Mouse (Mus musculus) c-Kit-positive CD71-positive TER-119-negative erythroid progenitor cells, embryonic 14.5 days (primary cell): Measurements from ENCODE around the gene Med12.
A peak's percentile ranks its signal among the peaks of the same experiment; 100 is the strongest.

Source experiments
- DNase-seq: peaks from one replicate; pipeline ENCODE4 v3.0.0-alpha.2; 2013; ENCODE audit warnings: low read depth

The Med12 gene

DNA sequence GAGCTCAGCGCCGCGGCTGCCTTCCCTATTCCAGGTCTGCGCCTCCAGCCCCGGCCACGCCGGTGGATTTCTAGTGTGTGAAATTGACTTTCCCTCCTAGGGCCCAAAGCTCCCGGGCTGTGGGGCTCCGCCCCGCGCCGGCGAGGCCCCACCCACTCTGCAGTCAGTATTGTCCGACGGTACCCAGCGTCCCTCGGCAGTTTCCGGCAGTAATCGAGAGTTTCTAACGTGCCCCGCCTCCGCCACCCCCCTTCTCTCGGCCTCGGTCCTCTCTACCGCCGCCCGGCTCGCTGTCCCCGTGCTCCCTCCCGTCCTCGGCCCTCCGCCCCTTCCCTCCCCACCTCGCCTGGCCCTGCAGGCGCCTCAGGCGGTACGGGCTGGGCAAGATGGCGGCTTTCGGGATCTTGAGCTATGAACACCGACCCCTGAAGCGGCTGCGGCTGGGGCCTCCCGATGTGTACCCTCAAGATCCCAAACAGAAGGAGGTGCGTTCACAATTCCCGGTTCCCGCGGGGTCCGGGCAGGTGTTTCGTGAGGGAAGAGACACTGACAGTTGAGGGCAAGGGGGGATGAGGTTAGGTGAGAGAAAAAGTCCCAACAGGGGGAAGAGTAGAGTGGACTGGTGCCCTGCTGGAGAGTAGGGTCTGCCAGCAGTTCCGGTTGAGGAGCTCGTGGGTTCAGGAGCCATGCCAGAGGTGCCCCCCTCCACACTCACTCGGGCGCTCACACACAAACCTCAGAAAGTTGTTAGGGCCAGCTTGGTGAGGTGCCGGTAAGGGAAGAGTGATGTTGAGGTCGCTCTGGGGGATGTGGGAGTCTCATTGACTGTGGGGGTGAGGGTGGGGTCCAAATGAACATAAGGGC lies at the start of gene Med12:
Med12 (plus strand) TSS at position 156 of the 864 bp plus-strand sequence.
- peak; percentile 79 for DNase-seq

DNA sequence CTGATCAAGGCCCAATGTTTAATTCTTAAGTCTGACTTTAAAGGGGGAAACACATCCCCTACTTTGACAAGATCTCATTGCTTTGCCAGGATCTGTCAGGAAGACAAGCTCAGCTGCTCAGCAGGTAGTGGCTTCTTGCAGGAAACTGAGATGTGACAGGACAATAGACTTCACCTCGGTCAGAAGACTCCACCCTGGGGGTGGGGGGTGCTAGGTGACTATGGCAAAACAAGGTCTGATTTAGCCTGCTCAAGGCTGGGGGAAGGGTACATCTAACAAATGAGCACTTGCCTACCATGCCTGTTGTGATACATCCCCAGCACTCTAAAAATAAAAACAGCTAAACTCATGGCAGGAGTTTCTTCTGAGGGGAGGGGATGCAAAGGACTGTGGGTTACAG lies 28.8 kb upstream of the Med12 start:
- no peak for DNase-seq

DNA sequence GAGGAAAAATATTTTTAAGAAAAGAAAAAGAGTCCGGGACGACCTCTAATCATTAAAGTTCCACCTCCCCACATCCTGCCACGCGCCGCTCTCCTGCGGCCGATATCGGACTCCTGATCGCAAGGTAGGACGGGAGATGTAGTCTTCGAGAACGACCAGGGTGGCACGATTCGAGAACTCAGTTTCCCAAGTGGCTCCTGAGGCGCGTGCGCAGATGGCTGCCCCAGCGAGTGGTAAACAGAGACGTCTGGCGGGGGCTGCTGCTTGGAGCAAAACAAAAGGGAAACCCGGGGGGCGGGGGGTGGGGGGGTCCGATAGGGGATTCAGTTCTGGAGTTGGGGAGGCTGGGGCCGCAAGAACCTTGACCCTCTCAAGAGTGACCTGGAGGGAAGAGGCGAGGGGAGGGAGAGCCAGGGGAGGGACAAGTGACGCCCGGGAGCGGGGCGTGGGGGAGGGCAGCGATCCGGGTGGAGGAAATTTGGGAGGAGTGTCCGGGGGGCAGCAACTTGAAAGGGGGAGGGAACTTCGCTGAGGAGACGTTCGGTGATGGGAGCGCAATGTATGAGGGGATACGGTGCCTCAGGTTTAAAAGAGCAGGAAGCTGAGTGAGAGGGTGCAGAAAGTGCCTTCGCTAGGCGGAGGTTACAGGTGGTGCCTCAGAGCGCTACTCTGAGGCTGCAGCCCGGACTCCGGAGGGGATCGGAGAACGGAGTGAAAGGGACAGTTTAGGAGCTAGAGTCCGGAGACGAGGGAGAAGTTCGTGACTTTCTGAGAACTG lies 19.7 kb upstream of the Med12 start, which contains the start of gene Foxo4:
Foxo4 (plus strand) TSS at position 577 of the 778 bp plus-strand sequence.
- DNase-seq, result peak; percentile 83

DNA sequence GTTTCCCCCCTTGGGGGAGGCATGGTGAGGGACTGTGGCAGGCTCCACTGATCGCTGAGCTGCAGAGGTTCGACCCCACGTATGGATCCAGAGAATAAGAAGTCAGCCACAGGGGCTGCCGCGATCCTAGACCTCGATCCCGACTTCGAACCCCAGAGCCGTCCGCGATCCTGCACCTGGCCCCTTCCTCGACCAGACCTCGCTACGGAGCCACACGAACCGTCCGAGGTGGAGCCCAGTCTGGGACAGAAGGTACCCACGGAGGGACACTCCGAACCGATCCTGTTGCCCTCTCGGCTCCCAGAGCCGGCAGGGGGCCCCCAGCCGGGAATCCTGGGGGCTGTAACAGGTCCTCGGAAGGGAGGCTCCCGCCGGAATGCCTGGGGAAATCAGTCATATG lies 19.1 kb upstream of the Med12 start:
- DNase-seq, result no peak

DNA sequence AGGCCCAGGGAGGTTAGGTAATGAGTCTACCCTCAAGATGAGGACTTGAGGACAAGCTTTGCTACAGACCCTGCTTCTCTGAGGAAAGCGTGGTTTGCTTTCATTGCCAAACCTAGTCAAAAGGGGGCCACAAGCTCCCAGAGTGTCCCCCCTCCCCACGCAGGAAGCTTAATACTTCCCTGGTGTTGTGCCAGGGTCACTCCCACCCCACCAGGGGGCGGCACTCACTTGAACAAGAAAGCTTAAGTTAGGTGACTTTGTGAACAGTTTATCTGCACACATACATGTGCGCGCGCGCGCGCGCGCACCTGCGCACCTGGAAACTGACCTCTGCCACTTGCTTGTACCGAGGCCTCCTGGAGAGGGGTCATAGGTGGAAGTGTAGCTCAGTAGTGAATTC lies 17.2 kb upstream of the Med12 start:
- DNase-seq, result no peak

DNA sequence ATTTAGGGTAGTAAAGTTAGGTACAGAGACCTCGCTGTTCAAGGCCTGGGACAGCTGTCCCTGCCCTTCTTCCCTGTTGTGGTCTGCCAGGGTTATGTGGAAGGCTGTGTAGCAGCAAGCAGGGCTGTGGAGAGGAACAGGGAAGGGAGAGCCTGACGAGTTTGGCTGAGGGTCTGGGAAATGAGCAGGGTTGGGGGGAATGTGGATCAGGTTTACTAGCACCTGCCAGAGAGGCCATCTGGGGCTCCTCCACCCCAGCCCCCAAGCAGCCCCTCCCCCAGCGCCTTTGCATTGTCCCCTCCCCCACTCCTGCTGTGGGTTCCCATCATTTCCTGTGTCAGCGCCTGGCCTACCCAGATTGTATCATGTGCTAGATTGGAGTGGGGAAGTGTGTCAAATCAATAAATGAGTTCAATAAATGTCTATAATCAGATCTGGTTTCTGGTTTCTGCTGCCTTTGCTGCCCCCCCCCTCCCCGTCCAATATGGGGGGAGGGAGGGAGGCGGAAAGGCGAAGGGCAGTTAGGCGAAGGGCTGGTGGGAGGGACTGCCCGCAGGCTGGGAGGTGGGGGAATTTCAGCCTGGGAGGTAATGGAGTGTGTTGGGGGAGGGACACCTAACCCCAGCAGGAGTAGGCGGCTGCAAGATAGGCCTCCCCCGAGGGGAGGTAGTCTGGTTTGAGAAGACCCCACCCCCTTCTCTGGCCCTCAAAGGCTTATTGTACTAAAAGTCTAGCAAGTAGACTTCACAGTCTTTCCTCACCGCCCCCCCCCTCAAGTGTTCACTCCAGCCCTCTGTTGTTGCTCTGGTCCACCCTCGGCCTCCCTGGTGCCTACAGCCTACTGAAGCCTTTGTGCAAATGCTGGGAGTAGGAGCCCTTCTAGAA lies 13.1 kb upstream of the Med12 start:
- DNase-seq, result no peak

DNA sequence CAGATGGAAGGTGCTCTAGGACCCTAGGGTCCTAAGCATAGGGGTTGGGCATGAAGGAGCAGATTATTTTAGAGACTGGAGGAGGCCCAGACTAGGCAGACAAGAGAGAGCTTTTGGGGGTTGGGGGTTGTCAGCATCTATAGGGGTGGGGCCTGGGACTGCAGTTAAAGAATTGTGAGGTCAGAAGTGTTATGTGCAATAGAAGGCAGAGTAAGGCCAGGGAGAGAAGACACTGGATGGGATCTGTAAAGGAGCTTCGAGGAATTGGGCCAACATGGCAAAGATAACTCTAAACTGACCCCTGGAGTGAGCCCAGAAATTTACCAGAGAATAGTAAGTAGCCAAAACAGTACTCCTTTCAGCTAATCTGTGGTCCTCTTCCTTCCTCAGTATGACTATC lies 9.9 kb upstream of the Med12 start, which contains the start of gene Gm614:
Gm614 (minus strand) TSS at position 101 of the 400 bp plus-strand sequence.
- no peak for DNase-seq

DNA sequence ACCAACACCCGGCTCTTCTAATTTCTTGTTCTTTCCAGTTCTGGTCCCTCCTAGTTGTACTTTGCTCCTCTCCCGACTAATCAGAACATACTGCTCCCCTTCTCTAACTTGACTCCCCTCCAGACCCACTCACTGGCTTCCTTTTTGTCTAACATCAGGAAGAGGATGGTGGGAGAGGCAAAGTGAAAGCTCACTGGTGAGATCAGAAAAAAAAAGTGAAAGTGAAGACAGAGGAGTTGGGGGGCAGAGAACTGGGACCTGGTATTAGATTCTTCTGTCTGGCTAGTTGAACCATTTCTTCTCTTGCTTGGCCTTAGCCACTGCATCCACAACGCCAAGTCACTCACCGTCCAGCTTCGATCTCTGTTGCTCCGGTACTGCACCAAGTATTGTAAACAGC lies 7.2 kb upstream of the Med12 start:
- no peak for DNase-seq

DNA sequence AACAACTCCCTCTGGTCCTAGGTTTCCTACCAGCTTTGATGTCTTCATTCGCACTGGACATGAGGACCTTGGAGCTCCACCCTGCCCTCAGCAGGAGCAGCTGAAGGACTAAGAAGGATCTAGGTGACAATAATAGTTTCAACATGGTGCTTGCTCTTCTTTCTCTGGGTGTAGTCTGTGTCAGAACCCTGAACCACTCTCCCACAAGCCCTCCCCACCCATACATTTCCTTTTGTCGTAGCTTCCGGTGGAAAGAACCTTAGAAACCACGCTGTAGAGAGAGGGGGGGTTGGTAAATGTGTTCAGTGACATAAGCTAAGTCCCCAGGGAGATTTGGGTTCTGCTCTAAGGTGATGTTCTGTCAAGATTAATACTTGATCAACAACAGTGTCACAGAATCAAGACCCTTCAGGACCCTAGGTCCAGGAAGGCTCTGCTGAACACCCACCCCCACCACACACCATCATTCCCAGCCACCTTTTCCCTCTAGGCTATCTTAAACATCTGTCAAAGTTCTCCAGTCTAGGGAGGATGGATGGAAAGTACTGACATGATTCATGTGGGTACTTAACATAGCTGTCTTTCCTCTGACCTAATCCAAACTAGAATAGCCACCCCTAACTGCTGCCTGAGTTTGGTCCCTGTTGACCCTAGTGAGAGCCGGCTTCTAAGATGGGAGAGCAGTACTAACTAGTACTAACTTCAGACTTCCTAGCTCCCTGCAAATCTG lies 5.6 kb upstream of the Med12 start, which contains the start of gene Il2rg:
Il2rg (minus strand) TSS at position 231 of the 730 bp plus-strand sequence.
- no peak for DNase-seq

DNA sequence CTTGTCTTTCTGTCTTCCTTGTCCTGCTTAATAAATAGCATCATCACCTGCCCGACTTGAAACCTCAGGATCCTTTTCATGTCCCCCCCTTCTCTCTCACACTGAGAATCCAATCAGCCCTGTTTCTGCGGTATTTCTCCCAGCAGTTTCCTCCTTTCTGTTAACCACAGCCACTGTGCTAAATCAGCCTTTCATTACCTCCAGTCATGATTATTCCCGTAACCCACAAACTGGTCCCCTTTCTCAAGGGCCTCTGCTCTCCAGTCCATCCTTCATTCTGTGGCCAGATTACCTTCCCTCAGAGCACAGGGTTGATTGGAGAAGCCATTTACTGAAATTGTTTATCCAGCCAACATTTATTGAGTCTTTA lies 5.1 kb upstream of the Med12 start, which contains the start of gene Gm20489:
Gm20489 (minus strand) TSS at position 269 of the 370 bp plus-strand sequence.
- DNase-seq, result no peak

DNA sequence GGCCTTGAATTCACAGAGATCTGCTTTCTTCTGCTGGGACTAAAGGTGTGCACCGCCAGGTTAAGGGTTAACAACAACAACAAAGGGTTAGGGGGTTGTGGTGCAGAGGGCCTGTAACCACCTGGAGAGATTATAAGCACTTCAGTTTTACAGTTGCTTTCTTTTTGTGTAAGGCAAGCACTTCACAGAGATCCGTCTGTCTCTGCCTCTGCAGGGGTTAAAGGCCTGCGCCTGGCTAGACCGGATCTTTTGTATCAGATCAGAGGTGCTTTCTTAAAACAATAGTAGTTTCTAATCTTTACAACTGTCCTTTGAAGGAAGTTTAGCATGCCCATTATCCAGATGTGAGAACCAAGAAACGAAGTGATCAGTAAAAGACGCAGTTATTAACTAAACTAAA lies 420 bp upstream of the Med12 start:
- DNase-seq, result no peak

DNA sequence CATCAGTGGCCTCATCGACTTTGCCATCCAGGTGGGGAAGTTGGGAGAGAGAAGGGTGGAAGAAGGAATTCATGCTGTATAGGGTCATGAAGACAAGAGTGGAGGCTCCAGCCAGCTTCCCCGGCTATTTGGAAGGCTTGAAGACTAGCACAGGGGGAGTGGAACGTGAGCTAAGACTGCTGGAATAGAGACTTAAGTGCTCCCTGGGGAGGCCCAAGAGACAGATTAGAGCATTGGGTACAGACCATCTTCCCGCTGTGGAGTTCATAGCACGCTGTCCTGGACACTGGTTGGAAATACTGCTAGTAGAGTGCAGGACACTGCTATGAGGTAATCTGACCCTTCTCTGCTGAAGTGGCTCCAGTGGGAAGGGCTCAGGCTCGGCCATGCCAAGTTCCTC lies 9.0 kb downstream of the Med12 start:
- no peak for DNase-seq

DNA sequence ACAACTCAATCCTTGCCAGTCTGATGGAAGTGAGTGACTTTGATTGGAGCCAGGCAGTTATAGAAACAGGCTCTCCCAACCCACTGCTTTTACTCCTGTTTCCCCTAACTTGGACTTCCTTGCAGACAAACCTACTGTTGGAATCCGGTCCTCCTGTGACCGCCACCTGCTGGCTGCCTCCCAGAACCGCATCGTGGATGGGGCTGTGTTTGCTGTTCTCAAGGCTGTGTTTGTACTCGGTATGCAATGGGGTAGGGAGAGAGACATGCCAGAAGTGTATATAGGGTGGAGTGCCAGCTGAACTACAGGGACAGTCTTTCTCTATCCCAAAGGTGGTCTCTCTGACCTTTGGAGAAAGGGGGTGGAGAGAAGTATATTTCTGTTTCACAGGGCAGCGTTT lies 11.7 kb downstream of the Med12 start:
- peak; percentile 41 for DNase-seq

DNA sequence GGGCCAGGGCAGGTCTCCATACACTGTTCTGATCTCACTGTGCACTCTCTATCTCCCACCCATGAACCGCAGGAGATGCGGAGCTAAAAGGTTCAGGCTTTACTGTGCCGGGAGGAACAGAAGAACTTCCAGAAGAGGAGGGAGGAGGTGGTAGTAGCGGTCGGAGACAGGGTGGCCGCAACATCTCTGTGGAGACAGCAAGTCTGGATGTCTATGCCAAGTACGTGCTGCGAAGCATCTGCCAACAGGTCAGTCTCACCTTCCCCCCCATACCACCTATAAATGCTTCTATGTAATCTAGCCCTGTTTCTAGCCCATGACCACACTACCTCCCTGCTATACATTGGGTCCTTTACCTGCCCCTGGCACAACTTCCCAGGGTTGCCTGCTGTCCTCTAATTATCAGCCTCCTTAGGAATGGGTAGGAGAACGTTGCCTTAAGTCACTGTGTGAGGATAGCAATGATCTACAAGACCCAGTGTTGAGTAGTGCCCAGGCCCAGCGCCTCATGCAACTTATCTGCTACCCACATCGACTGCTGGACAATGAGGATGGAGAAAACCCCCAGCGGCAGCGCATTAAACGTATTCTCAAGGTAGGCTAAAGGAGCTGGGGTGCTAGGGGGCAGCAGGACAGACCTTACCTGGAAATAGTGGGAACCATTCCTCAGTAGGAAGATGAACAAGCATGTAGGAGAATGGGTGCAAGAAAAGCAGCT lies 12.3 kb downstream of the Med12 start:
- DNase-seq, result no peak

DNA sequence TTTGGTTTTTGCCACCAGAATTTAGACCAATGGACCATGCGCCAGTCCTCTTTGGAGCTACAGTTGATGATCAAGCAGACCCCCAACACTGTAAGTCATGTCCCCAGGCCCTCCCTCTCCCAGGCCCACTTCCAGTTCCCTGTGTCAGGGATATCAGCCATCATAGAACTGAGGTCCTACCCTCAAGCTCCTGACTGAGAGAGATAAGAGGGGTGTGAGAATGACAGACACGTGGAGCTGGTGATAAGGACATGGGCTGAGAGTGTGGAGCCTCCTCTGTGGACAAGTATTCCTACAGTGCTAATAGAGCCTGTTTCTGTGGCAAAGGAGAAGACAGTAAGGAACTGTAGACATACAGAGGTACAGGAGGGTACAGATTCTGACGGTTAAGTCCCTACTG lies 13.7 kb downstream of the Med12 start:
- DNase-seq, result peak; percentile 63

DNA sequence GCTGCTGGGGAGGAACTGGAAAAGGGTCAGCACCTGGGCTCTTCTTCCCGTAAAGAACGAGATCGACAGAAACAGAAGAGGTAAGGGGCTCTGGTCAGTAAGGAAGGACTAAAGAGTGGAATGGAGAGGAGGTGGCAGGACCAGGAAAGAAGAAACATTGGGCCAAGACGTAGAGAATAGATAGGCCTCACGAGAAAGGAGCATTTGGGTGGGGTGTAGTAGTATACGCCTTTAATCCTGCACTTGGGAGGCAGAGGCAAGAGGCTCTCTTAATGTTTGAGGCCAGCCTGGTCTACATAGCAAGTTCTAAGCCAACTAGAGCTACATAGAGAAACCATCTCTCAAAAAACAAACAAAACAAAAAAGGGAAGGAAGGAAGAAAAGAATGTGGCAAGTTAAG lies 14.6 kb downstream of the Med12 start:
- DNase-seq, result no peak

DNA sequence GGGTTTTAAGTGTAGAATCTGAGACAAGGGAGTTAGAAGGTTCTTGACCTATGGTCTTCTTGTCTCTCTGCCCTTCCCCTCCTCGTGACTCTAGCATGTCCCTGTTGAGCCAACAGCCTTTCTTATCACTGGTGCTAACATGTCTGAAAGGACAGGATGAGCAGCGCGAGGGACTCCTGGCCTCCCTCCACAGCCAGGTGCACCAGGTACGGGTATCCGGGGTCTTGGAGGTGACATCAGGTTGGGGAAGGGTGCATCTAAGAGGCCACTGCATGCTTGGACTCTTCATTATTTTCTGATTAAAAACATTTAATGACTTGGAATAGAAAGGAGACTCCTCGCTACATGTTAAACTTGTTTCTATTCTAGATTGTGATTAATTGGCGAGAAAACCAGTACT lies 15.2 kb downstream of the Med12 start:
- DNase-seq, result no peak

DNA sequence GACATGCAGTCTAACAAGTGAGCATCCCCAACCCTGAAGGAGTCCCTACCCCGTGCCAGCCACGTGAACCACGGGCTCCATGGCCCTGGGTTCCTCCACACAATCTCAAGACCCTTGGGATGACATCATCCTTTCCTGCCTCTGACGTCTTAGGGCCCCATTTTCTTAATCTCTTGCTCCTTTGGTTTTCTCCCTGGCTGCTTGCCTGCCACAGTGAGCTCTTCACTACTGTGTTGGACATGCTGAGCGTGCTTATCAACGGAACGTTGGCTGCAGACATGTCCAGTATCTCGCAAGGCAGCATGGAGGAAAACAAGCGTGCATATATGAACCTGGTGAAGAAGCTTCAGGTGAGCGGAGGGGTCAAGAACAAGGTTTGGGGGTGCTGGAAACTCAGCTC lies 16.3 kb downstream of the Med12 start:
- no peak for DNase-seq

DNA sequence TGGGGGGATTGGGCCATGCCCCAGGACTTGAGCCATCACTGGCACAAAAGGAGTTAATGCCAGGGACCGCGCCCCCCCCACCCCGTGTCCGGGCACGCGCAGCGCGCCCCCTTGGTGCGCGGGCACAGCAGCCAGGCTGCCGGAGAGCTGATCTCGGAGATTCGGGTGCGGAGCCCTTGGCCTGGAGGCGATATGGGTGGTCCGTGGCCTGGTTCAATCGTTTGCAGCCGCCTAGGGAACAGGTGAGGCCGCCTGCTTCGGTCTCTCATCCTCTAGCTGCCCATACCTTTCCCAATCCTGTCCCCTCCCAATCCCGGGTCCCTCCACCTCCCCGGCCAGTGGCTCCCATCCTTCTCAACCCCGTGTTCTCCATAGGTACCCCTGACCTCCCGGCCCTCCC lies 25.2 kb downstream of the Med12 start, which contains the start of gene Nlgn3:
Nlgn3 (plus strand) TSS at position 114 of the 400 bp plus-strand sequence.
- DNase-seq, result no peak
